Mouse (Mus musculus): ENCODE data around the gene 4930426L09Rik. TPM values are rescaled to one million over a fixed set of nuclear protein-coding genes. Genes with fewer than 3 reads are reported as not detected.
A peak's percentile ranks its signal among the peaks of the same experiment; 100 is the strongest.

Gene 4930426L09Rik
- polyA plus RNA-seq (2012; rRNA removed): 0.67 and 0.83 TPM in 2 replicates

DNA sequence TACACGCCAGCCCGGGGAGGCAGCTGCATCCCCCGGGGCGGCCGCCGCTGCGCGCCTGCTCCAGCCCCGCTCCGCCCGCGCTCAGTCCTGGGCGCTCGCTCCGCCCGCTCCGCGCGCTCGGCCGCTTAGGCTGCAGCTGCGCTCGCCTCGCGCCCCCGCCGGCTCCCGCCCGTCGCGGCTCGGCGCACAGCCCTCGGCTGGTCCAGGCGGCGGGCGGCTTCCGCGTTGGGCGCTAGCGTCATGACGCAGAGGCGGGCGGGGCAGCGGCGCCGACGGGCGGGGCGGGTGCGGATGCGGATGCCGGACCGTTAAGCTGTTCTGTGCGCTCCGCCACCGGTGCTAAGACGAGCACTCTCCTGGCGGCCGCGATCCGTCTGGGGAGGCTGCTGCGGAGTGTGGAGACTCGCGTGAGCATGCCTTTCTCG is at the start of gene 4930426L09Rik, which contains the start of gene Pip4k2a:
Gene 4930426L09Rik (plus strand): TSS at position 290 of the 425 bp plus-strand sequence.
Gene Pip4k2a (minus strand): TSS at position 73 of the 425 bp plus-strand sequence.
- peak; percentile 18 for DNase-seq (ENCODE audit: low read depth, low spot score)
- under 1% methylated on average over 66 of the region's 66 CpGs for WGBS

DNA sequence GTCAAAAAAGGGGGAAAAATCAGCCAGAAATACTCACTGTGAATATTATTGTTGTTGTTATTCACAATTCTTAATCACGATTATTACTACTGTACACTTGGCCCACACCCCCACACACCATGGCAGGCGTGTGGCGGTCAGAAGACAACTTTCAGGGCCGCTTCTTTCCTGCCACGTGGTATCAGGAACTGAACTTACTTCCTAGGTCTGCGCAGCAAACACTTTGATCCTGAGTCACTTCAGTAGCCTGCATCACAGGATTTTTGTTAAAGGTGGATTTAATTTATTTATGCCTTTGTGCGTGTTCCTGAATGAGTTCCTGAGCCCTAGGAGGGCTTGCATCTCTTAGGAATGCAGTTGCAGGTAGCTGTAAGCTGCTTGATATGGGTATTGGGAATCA is 49.4 kb upstream of the 4930426L09Rik start:
- WGBS: 70% methylated on average over 7 of the region's 7 CpGs
- no peak for DNase-seq (ENCODE audit: low read depth, low spot score)

DNA sequence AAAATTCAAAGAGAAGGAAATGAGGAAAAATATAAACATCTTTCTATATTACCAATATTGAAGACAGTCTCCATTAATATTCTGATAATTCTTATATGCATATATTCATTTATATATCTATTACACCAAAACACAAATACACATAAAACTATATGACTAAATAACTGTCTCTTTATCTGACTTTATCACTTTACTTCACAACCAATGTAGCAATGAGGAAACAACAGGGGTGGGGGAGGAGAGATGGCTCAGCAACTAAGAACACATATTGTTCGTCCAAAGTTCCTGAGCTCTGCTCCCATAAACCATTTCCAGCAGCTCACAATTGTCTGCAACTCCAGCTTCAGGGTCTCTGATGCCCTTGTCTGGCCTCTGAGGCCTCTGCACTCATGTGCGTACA is 47.4 kb upstream of the 4930426L09Rik start:
- DNase-seq (ENCODE audit: low read depth, low spot score): no peak
- WGBS: 52% methylated on average over 2 of the region's 2 CpGs

DNA sequence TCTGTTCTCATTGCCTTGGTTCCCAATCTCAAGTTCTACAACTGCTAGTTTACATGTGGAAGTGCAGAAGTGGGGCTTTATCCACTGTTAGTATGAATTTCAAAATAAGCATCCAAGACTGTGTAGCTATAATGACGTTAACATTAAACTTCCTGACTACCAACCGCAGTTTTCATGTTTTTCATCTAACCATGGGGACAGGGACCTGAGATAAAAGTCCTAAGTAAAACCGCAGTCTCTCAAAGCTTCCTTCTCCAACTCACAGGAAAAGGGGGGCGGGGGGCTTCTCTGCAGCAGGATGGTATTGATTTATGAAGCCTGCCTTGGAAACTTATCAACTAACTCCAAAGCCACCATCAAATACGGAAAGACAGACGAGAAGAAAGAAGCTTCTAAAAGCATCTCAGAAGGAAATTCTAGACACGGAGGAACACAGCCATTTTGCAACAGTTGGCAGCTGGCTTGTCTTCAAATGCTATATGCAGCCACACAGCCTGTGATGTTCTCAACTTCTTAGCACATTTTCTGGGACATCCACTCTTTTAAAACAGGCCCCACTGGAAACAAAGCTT is 46.0 kb upstream of the 4930426L09Rik start:
- 57% methylated on average over 7 of the region's 7 CpGs for WGBS
- no peak for DNase-seq (ENCODE audit: low read depth, low spot score)

DNA sequence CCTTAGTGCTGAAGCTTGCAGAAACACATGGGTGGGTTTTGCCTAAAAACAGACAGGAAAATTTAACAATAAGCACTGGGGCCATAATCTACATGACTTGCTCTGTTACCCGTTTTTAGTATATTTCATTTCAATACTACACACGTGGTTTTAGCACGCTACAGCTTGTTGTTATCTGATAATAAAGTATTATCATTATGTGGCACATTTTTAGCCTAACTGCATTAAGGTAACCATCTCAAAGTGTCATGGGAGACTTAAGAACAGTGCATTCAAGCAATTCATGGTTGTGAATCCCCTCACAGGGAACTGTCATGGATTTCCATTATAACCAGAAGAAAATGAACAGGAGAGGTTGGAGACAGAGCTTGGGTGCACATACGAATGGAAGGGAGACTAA is 43.7 kb upstream of the 4930426L09Rik start:
- WGBS: 75% methylated on average over 4 of the region's 4 CpGs

DNA sequence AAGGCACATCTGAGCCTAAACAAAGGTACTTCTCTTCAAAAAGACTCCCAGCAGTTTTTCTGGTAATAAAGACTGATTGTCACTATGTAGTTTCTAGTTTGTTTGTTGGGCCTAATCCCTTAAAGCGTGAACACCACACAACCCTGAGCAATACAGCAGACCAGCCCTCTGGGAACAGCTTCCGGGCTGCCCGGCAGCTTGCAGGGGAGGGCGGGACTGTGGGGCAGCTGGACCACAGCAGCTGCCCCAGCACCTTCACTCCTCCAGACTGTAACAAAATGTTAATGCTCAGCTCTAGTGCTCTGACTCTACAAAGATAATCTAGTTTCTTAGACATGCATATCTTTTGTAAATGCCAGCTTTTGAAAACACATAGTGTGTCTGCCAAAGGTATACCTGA is 43.1 kb upstream of the 4930426L09Rik start:
- 44% methylated on average over 4 of the region's 4 CpGs for WGBS

More for the DNA sequence above, 43.7 kb upstream of the 4930426L09Rik start:
- no peak for DNase-seq (ENCODE audit: low read depth, low spot score)

DNA sequence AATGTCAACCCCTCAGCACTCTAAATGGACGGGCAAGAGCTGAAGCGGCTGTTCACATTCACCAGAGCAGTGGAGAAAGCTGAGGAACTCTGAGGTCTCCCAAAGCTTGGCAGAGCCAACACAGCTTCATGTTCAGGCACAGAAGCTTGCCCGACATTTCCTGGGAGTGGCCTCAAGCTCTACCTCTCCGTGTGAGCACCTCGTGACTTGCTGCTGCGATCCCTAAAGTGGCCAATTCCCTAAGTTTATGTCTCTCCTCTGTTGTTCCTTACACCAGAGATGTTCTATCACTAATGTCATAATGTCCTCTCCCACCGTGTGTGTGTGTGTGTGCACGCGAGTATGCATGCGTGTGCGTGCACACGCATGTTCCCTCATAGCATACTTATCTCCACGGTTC is 42.5 kb upstream of the 4930426L09Rik start:
- no peak for DNase-seq (ENCODE audit: low read depth, low spot score)
- 86% methylated on average over 13 of the region's 13 CpGs for WGBS

More for the DNA sequence above, 43.1 kb upstream of the 4930426L09Rik start:
- DNase-seq (ENCODE audit: low read depth, low spot score): no peak

DNA sequence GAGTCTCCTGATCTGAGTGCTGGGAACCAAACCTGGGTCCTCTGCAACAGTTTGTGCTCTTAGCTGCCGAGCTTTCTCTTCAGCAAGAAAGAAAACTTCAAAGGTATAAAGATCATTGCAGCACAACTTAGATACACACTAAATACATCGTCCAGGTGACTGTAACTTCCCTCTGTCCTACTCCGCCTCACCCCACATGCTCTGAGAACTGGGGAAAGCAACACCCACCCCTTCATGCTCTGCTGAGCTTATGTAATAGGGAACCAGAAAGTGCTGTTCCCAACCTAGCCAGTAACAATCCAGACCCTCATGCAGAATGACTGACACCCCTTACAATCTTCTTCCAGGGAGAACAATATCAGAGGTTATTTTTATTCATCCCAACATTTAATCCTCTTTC is 41.7 kb upstream of the 4930426L09Rik start:
- WGBS: 78% methylated on average over 3 of the region's 3 CpGs
- DNase-seq (ENCODE audit: low read depth, low spot score): no peak

DNA sequence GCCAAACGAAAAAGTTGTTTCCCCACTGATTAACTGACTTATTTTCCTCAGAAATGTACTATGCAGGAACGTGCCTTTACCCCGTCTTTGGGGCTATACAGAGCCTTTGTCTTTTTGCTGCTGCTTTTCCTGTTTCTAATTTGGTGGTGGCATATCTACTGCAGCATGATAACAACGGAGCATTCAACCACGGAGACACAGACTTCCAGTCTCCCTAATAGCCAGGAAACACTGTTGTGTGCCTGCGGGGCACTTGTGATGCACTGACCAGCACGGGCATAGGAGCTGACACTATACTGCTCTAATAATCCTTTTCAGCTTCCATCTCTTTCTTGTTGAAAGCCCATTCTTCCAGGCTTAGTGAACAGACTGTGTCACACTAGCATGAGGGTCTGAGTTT is 41.2 kb upstream of the 4930426L09Rik start:
- no peak for DNase-seq (ENCODE audit: low read depth, low spot score)
- WGBS: 76% methylated on average over 7 of the region's 7 CpGs

DNA sequence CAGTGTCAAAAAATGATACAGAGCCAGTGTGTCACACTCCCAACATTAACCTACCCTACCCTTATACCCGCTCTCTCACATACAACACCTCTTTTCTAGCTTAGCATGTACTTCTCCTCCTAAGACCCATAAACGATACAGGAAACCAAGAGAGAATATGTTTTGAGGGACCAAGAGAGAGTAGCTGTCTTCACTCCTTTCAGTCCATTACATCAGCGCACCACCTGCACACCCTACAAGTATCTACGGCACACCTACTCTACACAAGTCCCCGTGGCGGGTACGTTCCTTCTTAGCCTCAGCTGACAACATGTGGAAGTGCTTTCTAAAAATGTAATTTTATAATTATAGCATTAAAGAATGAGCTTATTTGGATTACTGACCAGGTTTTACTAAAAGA is 40.7 kb upstream of the 4930426L09Rik start:
- DNase-seq (ENCODE audit: low read depth, low spot score): no peak
- 85% methylated on average over 7 of the region's 7 CpGs for WGBS

DNA sequence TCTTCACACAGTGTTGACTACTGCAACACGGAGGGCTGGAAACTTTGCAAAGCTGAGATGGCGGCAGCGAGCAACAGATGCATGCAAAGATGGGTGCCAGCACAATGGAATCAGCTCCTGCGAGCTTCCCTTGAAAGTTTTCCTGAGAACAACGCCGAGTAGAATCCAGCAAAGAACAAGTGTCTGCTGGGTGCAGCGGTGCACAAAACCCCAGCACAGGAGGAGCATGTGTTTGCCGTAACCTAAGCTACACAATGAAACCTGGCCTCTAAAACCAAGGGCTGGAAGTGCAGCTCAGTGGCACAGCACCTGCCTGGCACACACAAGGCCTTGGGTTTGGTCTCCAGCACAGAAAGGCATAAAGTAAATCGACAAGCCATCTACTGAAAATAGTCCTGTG is 40.1 kb upstream of the 4930426L09Rik start:
- no peak for DNase-seq (ENCODE audit: low read depth, low spot score)
- 90% methylated on average over 9 of the region's 9 CpGs for WGBS

DNA sequence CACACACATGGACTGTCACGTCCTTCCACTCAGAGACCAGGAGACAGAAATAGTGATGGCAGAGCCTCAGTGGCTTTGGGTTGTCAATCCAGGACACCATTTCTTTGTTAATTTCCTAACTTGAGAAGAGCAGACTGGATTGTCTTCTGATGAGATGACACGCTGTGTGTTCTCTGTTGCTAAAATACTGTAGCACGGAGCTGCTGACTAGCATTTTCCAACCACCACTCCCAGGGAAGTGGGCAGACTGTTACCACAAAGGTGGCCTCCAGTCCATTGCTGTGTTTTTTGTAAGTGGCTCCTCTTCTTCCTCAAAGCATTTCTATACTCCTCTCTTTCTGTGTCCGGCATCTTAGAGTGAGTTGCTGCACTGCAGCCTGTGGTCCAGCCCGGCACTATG is 39.6 kb upstream of the 4930426L09Rik start:
- DNase-seq (ENCODE audit: low read depth, low spot score): no peak
- WGBS: 87% methylated on average over 5 of the region's 5 CpGs

DNA sequence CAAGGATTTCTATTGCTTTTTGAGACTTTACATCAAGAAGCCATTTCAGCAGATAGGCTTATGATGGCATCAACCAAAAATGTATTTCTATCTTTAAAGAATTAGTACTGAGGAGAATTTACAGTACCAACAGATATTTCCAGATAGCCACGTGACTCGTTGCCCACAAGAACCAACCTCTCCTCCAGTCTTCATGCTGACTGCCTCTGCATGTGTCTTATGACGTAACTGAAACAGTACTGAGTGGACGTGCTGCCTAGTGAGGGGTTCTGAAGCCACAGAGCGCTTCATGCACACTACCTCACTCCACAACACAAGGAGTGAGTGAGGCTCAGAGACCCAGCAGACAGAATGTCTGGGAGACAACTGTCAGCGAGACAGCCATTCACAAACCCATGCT is 39.1 kb upstream of the 4930426L09Rik start:
- 87% methylated on average over 6 of the region's 6 CpGs for WGBS
- no peak for DNase-seq (ENCODE audit: low read depth, low spot score)

DNA sequence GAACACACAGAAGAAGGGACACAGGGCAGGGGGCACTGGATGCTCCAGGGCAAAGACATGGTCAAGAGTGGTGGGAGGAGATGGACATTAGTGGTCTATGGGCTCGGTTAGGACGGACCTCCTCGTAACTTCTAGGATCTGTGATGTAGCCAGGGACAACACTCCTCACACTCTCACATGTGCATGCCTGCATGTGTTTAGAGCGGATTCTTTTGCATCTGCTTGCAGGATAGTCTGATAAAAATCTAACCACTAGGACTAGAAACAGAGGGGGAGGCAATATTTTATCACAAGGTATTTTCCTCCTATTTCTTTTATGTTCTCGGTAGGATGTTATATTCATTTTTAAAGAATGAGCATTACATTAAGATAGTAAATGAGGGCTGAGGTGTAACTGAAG is 38.6 kb upstream of the 4930426L09Rik start:
- 91% methylated on average over 5 of the region's 5 CpGs for WGBS
- DNase-seq (ENCODE audit: low read depth, low spot score): no peak

DNA sequence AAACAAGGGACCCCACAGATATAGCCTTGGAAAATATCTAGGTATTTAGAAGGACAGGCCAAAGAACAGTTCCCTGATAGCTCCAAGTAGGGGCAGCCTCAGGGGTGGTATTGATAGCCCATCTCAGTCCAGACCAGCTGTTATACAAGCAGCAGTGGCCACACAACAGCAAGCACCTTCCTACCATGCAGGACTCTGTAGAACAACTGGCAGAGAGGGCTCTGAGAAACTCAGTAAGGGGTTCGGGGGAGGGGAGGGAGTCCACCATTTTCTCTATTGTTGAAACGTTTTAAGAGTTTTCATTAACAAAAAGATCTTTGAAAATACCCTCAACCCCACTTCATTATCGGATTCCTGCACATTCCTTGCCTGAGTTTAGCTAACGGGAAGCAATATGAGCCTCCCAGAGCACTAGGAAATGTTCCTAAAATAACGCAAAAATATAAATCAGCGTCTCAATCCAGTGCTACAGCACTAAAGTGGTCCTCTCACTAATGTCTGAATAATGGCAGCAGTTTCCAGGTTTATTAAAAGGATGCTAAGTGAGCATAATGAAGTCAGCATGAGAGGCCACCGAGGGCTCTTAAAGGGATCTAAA is 37.7 kb upstream of the 4930426L09Rik start:
- 69% methylated on average over 7 of the region's 7 CpGs for WGBS
- no peak for DNase-seq (ENCODE audit: low read depth, low spot score)

DNA sequence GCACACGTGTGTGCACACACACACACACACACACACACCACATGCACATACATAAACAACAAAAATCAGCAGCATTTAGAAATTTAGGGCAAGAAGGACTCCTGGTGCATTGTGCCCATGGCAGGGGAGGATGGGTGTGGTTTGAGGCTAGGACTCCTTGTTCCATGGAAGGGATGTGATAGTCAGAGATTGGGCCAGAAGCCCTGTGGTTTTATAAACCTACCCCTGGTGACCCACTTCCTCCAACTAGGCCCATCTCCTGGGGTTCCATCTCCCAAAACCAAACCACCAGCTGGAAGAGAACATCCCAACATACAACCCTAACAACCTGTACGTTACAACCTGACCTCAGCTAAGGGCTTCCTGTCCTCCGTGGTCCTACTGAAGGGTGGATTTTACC is 35.6 kb upstream of the 4930426L09Rik start:
- no peak for DNase-seq (ENCODE audit: low read depth, low spot score)
- WGBS: 65% methylated on average over 3 of the region's 3 CpGs

DNA sequence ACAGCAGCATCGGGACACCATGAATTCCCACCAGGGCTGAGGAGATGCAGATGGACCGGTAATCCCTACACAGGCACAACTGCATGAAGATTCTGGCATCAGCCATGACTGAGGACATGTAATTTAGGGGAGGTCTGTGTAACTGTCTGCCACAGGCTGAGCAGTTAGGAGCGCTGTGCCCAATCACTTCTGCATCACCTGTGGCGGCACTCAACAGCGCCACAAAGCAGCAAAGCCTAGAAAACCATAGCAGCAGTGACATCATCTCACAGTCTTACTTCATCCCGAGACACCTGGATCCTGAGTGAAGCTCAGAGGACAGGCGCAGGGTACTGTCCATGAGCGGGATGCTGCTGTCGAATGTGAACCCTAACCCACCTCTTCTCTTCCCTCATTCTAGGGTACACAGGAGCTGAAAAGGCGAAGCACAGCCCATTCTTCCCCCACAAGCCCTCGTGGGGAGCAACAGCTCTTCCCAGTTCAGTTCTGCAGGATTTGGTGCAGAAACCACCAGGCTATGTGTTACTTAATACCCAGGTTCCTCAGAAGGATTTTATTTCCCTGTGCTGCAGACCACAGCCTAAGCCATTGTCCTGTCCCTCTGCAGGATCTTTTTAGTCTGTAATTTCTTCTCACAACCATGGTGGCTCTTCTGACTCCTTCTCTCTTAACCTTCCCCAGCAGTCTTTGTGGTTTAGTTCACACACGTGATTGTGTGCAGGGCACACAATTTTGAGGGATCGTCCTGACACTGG is 34.7 kb upstream of the 4930426L09Rik start:
- DNase-seq (ENCODE audit: low read depth, low spot score): no peak
- WGBS: 85% methylated on average over 13 of the region's 13 CpGs

DNA sequence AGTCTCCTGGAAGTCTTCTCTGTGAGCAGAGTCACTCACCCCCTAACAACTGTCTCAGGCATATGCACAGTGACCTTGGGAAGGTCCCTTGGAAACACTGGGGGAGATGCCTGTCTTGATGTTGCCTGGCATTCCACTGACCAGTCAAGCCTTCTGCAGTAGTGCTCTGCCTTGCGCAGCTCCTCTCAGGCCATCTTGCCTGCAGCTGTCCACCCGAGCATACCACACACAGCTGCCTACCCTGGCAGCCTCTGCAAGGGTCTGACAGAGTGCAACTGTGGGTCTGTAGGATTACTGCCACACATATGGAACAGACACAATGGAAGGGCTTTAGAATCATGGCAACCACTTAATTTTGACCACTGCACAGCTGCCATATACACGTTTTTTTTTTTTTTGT is 33.0 kb upstream of the 4930426L09Rik start:
- 78% methylated on average over 3 of the region's 3 CpGs for WGBS
- no peak for DNase-seq (ENCODE audit: low read depth, low spot score)

DNA sequence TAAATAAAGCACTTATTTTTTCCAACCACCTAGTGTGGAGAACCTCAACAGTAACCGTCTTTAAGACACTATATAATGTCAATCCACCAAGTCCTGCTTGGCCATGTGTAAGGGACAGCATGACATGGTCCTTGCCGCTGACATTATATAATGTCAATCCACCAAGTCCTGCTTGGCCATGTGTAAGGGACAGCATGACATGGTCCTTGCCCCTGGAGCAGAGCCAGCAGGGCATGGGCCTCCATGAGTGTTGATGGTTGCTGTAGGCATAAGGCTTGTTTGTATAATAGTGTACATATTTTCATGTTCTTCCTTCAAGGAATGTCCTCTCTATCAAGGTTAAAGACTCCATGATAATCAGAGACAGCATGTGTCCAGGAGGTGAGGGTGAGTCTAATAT is 32.2 kb upstream of the 4930426L09Rik start:
- WGBS: 94% methylated on average over 2 of the region's 2 CpGs
- no peak for DNase-seq (ENCODE audit: low read depth, low spot score)

DNA sequence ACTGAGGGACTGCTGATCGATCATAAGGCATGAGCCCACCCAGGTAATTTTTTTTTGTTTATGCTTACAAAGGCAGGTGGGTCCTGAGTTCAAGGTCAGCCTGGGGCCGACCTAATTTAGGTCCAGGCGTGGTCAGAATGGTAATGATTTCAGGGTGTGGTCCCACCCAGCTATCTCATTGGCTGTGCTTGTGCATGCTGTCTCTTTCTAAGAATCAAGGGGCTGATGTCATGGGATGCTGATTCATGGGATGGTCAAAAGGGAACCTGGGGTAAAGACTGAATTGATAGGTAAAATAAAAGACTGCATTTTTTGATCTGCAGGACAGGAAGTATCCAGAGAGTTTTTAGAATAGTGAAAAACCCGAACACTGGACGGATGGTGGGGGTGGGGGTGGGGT is 31.6 kb upstream of the 4930426L09Rik start:
- DNase-seq (ENCODE audit: low read depth, low spot score): no peak
- 86% methylated on average over 5 of the region's 5 CpGs for WGBS

All from large intestine, adult 2 months (tissue).